Mouse (Mus musculus) E14TG2a.4 (cell line): ENCODE results near the gene 2310034G01Rik.
A peak's percentile ranks its signal among the peaks of the same experiment; 100 is the strongest.

Experiments
- H3K27me3 ChIP-seq: 2 replicates; pipeline ENCODE4 v1.6.1; 2014; ENCODE audit warnings: low read length, control low read depth; ENCODE audit not compliant: insufficient read depth
- H3K36me3 ChIP-seq: 2 replicates; pipeline ENCODE4 v1.6.1; 2014; ENCODE audit warnings: low read length, control low read depth; ENCODE audit not compliant: insufficient read depth
- H3K4me1 ChIP-seq: replicated peaks from 2 replicates; pipeline ENCODE4 v1.6.1; 2014; ENCODE audit warnings: low read depth, low read length, control low read depth
- H3K4me3 ChIP-seq: replicated peaks from 2 replicates; pipeline ENCODE4 v1.5.1; 2014; ENCODE audit warnings: mild to moderate bottlenecking, low read length
- H3K9me3 ChIP-seq: 2 replicates; pipeline ENCODE4 v1.6.1; 2014; ENCODE audit warnings: low read length, control low read depth
- CTCF ChIP-seq: conservative IDR thresholded peaks from 2 replicates; pipeline ENCODE4 v1.5.1; 2014; ENCODE audit warnings: low read length
- NANOG ChIP-seq: IDR thresholded peaks from 2 replicates; pipeline ENCODE4 v1.6.1; 2014; ENCODE audit warnings: borderline replicate concordance, low read length, mixed read lengths
- POU5F1 ChIP-seq: IDR thresholded peaks from 2 replicates; pipeline ENCODE4 v1.6.1; 2014; ENCODE audit warnings: low read length, borderline replicate concordance

The 2310034G01Rik gene

DNA sequence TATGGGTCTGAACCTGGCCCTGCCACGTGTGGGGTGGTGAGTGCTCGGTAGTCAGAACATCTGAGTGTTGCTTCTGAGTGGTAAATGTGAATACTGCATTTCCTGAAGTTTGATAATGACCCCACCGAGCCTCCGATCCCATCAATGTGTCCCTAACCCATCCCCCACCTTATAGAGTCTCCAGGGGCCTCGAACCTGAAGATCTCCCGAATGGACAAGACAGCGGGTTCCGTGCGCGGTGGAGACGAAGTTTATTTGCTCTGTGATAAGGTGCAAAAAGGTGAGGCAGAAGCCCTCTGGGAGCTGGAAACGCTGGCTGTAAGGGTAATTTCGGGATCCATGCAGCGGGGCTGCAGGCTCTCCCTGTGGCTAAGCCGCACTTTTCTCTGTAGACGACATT is 42.3 kb downstream of the 2310034G01Rik start:
- no peak for TF ChIP-seq CTCF
- TF ChIP-seq NANOG, result no peak
- no peak for TF ChIP-seq POU5F1
- H3K4me1 ChIP-seq, result peaks cover 50% of the 10 kb centered on the region
- H3K4me3 ChIP-seq, result peak overlapping the region; percentile 80
- H3K27me3 ChIP-seq, result peaks cover 81% of the 10 kb centered on the region
- H3K36me3 ChIP-seq, result peaks cover 30% of the 10 kb centered on the region
- H3K9me3 ChIP-seq, result no peaks in the 10 kb centered on the region

DNA sequence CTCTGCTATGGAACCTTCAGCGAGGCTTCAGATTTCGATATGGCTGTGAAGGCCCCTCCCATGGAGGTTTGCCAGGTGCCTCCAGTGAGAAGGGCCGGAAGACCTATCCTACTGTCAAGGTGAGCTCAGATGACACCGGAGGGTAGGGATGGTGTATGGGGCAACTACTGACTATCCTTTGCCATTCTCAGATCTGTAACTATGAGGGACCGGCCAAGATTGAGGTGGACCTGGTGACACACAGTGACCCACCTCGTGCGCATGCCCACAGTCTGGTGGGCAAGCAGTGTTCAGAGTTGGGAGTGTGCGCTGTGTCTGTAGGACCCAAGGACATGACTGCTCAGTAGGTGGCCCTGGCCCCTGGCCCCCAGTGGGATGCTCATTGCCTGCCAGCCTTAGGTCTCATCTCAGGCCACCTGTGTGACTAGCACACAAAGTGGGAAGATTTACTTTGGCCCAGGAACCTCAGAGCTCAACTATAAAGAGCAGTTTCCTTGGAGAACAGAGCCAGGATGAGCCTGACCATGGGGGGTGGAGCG is 43.3 kb downstream of the 2310034G01Rik start:
- no peaks in the 10 kb centered on the region for H3K9me3 ChIP-seq
- TF ChIP-seq NANOG (no peak), CTCF (no peak), POU5F1 (no peak)
- H3K4me1 ChIP-seq, result peaks cover 47% of the 10 kb centered on the region
- peaks cover 27% of the 10 kb centered on the region for H3K36me3 ChIP-seq
- no peak overlapping the region for H3K4me3 ChIP-seq
- peaks cover 79% of the 10 kb centered on the region for H3K27me3 ChIP-seq

GRCm38 (mm10) chr19:46306268-46306610 is 43.9 kb downstream of the 2310034G01Rik start:
- peaks cover 75% of the 10 kb centered on the region for H3K27me3 ChIP-seq
- H3K4me3 ChIP-seq, result peak overlapping the region; percentile 87
- peaks cover 22% of the 10 kb centered on the region for H3K36me3 ChIP-seq
- peaks cover 47% of the 10 kb centered on the region for H3K4me1 ChIP-seq
- TF ChIP-seq POU5F1 (no peak), NANOG (no peak), CTCF (no peak)
- H3K9me3 ChIP-seq, result no peaks in the 10 kb centered on the region

DNA sequence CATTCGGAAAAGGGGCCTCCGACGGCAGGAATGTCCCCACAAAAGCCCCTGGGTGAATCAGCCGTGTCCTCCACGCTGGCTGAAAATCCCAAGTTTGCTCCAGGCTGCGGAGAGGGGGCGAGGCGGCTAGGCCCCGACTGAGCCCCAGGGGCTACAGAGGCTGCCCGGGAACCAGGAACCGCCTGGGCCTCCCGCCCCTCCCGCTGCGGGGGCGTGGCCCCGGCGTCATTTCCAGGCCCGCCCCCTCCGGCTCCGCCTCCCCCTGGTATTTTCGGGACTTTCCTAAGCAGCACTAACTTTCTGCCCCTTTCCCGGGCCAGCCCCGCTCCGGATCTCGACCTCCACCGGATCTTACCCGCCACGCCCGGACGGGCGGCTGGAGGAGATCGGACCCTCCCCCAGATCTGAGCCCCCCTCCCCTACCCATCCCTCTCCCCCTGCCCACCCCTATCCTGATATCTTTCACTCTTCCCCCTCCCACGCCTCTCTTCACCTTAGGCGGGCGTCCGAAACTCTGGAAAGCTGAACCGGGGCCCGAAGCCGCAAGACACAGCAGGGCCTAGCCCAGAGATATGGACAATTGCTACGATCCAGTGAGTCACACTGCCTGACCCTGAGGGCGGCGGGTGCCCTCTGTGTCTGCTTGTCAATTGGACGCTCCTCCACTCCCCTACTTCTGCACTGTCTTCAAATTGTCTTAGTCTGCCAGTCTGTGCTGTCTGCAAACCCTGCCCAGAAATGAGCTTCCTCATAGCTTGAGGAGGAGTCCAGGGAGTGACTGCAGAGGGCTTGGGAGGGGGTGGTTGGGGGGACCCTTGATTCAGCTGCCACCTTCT is 44.5 kb downstream of the 2310034G01Rik start:
- H3K4me3 ChIP-seq, result peak overlapping the region; percentile 87
- peaks cover 47% of the 10 kb centered on the region for H3K4me1 ChIP-seq
- peaks cover 16% of the 10 kb centered on the region; the same call in 1 of the 2 replicates for H3K36me3 ChIP-seq
- H3K9me3 ChIP-seq, result no peaks in the 10 kb centered on the region
- peaks cover 72% of the 10 kb centered on the region for H3K27me3 ChIP-seq
- TF ChIP-seq NANOG, result no peak
- TF ChIP-seq CTCF, result no peak
- TF ChIP-seq POU5F1, result no peak

GRCm38 (mm10) chr19:46304908-46305333 is 45.2 kb downstream of the 2310034G01Rik start:
- TF ChIP-seq NANOG, result no peak
- no peak for TF ChIP-seq CTCF
- TF ChIP-seq POU5F1, result no peak
- peaks cover 43% of the 10 kb centered on the region for H3K4me1 ChIP-seq
- H3K4me3 ChIP-seq, result peak overlapping the region; percentile 87
- no peaks in the 10 kb centered on the region for H3K9me3 ChIP-seq
- 0 out of 2 replicates have a peak, but pooled peaks cover 9% of the 10 kb centered on the region for H3K36me3 ChIP-seq
- H3K27me3 ChIP-seq, result peaks cover 71% of the 10 kb centered on the region

DNA sequence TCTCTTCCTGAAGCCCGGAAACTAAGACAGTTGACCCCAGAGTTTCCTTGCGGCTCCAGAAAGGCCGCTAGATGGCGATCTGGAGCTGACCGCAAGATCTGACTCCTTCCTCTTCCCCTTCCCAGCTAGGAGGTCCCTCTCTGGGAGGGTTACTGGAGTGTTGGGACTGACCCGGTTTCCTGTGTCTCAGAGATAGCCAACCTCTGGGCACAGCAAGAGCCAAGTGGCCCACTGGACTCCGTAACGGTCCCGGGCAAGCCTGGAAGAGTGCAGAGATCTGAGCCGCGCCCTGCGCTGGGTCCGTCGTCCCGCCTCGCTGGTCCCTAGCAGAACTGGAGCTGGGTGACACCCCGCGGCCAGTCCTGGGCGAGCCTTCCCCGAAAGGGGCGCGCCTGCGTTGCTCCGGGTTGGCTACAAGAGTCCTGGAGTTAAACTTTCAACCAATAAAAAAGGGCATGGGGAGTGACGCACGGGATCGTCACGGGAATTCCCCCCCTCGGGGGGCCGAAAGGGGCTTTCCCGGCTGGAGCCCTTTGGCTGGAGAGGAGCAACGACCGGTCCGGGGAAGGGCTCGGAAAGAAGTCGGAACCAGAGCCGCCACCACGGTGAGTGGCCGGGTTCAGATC is 45.8 kb downstream of the 2310034G01Rik start, which contains the start of gene Nfkb2:
Gene Nfkb2 (plus strand): TSS at position 105 of the 626 bp plus-strand sequence.
- H3K9me3 ChIP-seq, result no peaks in the 10 kb centered on the region
- peaks cover 65% of the 10 kb centered on the region for H3K27me3 ChIP-seq
- TF ChIP-seq CTCF, result peak; percentile 94
- TF ChIP-seq NANOG, result no peak
- no peak for TF ChIP-seq POU5F1
- H3K4me1 ChIP-seq, result peaks cover 37% of the 10 kb centered on the region
- peak within 1 kb of the TSS; percentile 87 for H3K4me3 ChIP-seq
- 0 out of 2 replicates have a peak, but pooled peaks cover 6% of the 10 kb centered on the region for H3K36me3 ChIP-seq

DNA sequence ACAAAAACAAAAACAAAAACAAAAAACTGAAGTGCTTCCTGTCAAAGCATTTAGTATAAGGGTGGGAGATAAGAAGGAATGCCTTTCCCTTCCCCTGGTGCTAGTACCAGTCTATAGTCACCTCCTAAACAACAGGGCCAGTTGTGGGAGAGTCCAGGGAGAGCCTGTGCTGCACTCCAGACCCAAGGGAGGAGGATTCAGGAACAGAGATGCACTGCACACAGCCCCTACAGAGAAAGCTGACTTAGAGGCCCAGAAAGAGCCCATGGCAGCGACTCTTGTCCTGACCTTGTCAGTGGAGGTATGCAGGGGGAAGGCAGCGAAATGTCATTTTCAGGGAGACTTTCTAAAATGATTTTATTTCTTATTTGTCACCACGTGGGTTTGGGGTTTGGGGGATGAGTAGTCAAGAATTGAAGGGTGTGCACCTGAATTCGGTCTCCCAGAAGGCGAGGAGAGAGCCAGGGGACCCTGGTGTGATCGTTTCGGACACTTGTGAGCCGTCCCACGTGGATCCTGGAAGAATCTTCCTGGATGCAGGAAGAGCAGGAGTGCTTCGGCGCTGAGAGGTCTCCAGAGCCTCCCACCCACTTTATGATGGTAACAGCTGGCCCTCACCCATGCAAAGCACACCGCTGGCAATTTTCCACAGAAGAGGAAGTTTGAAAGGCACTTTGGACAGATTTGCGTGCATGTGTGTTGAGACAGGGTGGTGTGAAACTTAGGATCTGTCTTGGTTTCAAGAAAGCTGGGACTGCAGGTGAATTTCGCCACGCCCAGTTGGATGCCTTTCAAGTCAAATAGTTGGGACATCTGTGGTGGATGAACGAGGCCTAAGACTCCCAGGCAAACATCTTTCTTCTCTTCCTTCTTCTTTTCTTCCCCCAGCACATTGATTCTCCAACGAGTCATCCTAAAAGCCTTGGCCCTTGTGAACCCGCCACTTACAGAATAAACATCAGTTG is 46.6 kb downstream of the 2310034G01Rik start:
- Histone ChIP-seq H3K4me3 (peak overlapping the region; percentile 87), H3K9me3 (no peaks in the 10 kb centered on the region), H3K36me3 (0 out of 2 replicates have a peak, but pooled peaks cover 6% of the 10 kb centered on the region), H3K27me3 (peaks cover 59% of the 10 kb centered on the region), H3K4me1 (peaks cover 31% of the 10 kb centered on the region)
- TF ChIP-seq CTCF (no peak), NANOG (no peak), POU5F1 (no peak)

DNA sequence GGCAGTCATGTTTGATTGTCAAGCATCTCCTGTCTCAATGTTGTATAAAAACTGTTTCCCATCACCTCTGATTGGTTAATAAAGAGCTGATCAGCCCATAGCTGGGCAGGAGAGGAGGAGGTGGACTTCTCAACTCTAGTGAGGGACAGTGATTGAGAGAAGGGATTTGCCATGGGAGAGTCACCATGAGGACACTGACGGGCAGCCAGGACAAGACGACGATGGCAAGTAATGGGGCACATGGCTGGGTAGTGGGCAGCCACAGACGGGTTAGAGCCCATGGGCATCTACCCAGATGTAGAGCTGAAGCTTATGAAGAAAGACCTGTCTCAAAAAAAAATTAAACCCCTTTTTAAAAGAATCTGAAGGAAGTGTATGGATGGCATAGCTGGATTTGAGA is 47.6 kb downstream of the 2310034G01Rik start:
- TF ChIP-seq NANOG (no peak), CTCF (no peak), POU5F1 (no peak)

More for the DNA sequence above, 47.6 kb downstream of the 2310034G01Rik start:
- 0 out of 2 replicates have a peak, but pooled peaks cover 5% of the 10 kb centered on the region for H3K36me3 ChIP-seq
- H3K4me3 ChIP-seq, result no peak overlapping the region
- H3K4me1 ChIP-seq, result peaks cover 22% of the 10 kb centered on the region
- H3K9me3 ChIP-seq, result no peaks in the 10 kb centered on the region
- peaks cover 52% of the 10 kb centered on the region for H3K27me3 ChIP-seq
